Mouse (Mus musculus): ENCODE data around the gene Fzr1.

DNA sequence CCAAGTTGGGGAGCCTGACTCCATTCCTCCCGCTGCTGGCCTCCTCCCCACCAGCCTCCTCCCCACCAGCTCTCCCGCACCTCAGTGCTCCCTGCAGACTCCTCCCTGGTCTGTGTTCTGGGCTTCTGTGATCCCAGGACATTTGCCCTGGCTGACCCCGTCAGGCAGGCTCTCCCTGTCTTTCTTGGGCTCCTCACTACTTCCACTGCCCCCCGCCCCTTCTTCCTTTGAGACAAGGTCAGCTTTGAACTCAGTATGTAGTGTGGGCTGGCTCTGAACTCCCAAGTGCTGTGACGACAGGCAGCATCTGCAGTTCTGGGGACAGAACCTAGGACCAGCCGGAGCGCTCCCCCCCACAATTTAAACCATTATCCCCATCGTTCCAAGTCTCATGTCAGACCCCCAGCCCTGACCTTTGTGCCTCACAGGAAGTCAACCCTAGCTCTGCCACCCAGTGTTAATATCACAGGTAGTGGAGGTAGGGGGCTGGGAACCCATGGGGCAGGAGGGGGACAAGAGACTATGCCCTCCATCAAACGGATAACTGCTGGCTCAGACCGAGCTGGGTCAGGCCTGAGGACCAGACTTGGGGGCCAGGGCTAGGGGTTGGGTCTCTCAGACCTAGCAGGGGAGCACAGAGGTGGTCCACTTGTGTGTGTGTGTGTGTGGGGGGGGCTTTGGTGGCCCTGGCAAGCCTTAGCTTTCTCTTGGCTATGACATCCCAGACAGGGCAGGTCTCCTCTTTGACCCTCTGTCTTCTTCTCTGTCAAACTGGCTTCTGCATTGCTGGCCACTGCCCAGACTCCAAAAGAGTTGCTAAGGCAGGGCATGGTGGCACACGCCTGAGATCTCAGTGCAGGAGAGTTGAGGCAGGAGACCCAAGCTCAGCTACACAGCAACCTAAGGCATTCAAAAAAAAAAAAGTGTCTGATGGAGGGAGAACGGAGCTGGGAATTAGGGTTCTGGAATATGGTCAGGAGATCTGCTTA lies 39.2 kb upstream of the Fzr1 start:
- TF ChIP-seq CTCF (conservative IDR thresholded peaks at IDR 0.05; ENCODE audit: low read length) (no peak), POU5F1 (IDR thresholded peaks at IDR 0.05; ENCODE audit: borderline replicate concordance, low read length) (no peak)
